Mouse (Mus musculus) megakaryocyte, adult 5-6 weeks (primary cell): ENCODE results near the gene Bcl2l2. TPM values are rescaled to one million over a fixed set of nuclear protein-coding genes. Genes with fewer than 3 reads are reported as not detected.

ENCODE experiments used
- ATAC-seq: 2 replicates; pipeline ENCODE4 v1.8.0; 2016; ENCODE audit warnings: mild to moderate bottlenecking, inconsistent platforms; ENCODE audit not compliant: poor library complexity, severe bottlenecking
- total RNA-seq, 2 experiments: library from RNA; stranded (forward) in 1 of 2; stranded (reverse) in 1 of 2; fragments of 153-499, 151-499 nt in 1 of 2; fragments of 221-1000, 200-1000 nt in 1 of 2; gene quantifications; 2 replicates each; pipeline versions ENCODE4 v1.2.3 to v1.2.4; 2015 to 2017

Gene Bcl2l2
- total RNA-seq, 2 experiments from 2014 or later = 2.1 to 4.4 TPM

GRCm38 (mm10) chr14:54935904-54936830, 53.0 kb downstream of the Bcl2l2 start, which contains the start of gene Cmtm5:
TSS of gene Cmtm5 (plus strand) at chr14:54936261.
- ATAC-seq = no peak

GRCm38 (mm10) chr14:54936831-54937160, 53.6 kb downstream of the Bcl2l2 start:
- ATAC-seq = no peak

- ATAC-seq = no peak
Measured at GRCm38 (mm10) chr14:54937361-54938182, 54.4 kb downstream of the Bcl2l2 start.

Other genes starting within 250 kb of the Bcl2l2 start
- gene Gm17606, start 242.4 kb upstream of the Bcl2l2 start, total RNA-seq (2015) = not detected in 2 replicates
- gene Gm17606, start 242.4 kb upstream of the Bcl2l2 start, total RNA-seq (2017) = not detected in 2 replicates
- 0.27 and 0.78 TPM in 2 replicates for gene Cdh24, start 242.0 kb upstream of the Bcl2l2 start, total RNA-seq (2015)
- gene Cdh24, start 242.0 kb upstream of the Bcl2l2 start, total RNA-seq (2017) = 0.51 and 0.57 TPM in 2 replicates
- 57.9 and 59.1 TPM in 2 replicates for gene 1700123O20Rik, start 197.2 kb upstream of the Bcl2l2 start, total RNA-seq (2015)
- gene 1700123O20Rik, start 197.2 kb upstream of the Bcl2l2 start, total RNA-seq (2017) = 34.3 and 34.8 TPM in 2 replicates
- gene Acin1, start 196.4 kb upstream of the Bcl2l2 start, total RNA-seq (2015) = 99.7 and 131 TPM in 2 replicates
- 173 and 223 TPM in 2 replicates for gene Acin1, start 196.4 kb upstream of the Bcl2l2 start, total RNA-seq (2017)
- 0.25 and 0.46 TPM in 2 replicates for gene Gm29776, start 184.5 kb upstream of the Bcl2l2 start, total RNA-seq (2015)
- gene Gm29776, start 184.5 kb upstream of the Bcl2l2 start, total RNA-seq (2017) = not detected in 2 replicates
- 24.4 and 26.0 TPM in 2 replicates for gene Cebpe, start 171.2 kb upstream of the Bcl2l2 start, total RNA-seq (2015)
- 41.9 and 52.8 TPM in 2 replicates for gene Cebpe, start 171.2 kb upstream of the Bcl2l2 start, total RNA-seq (2017)
- 9.1 and 14.3 TPM in 2 replicates for gene Slc7a8, start 101.4 kb upstream of the Bcl2l2 start, total RNA-seq (2015)
- 1.3 and 2.8 TPM in 2 replicates for gene Slc7a8, start 101.4 kb upstream of the Bcl2l2 start, total RNA-seq (2017)
- not detected in 2 replicates for gene Rnf212b, start 69.2 kb upstream of the Bcl2l2 start, total RNA-seq (2015)
- gene Rnf212b, start 69.2 kb upstream of the Bcl2l2 start, total RNA-seq (2017) = not detected in 2 replicates
- gene Homez, start 12.4 kb upstream of the Bcl2l2 start, total RNA-seq (2015) = 6.3 and 6.8 TPM in 2 replicates
- gene Homez, start 12.4 kb upstream of the Bcl2l2 start, total RNA-seq (2017) = 4.6 and 13.3 TPM in 2 replicates
- gene Ppp1r3e, start 5.8 kb upstream of the Bcl2l2 start, total RNA-seq (2015) = 9.8 and 11.9 TPM in 2 replicates
- 0.22 and 1.8 TPM in 2 replicates for gene Ppp1r3e, start 5.8 kb upstream of the Bcl2l2 start, total RNA-seq (2017)
- not detected in 2 replicates for gene Gm20521, start 64 bp downstream of the Bcl2l2 start, total RNA-seq (2015)
- not detected in 2 replicates for gene Gm20521, start 64 bp downstream of the Bcl2l2 start, total RNA-seq (2017)
- gene Pabpn1, start 9.1 kb downstream of the Bcl2l2 start, total RNA-seq (2015) = 48.9 and 67.2 TPM in 2 replicates
- gene Pabpn1, start 9.1 kb downstream of the Bcl2l2 start, total RNA-seq (2017) = 153 and 165 TPM in 2 replicates
- gene Slc22a17, start 29.8 kb downstream of the Bcl2l2 start, total RNA-seq (2015) = 0.11 and 0.56 TPM in 2 replicates
- 0.73 TPM in 1 of 2 replicates, not detected in the other for gene Slc22a17, start 29.8 kb downstream of the Bcl2l2 start, total RNA-seq (2017)
- not detected in 2 replicates for gene Efs, start 42.7 kb downstream of the Bcl2l2 start, total RNA-seq (2015)
- gene Efs, start 42.7 kb downstream of the Bcl2l2 start, total RNA-seq (2017) = not detected in 2 replicates
- not detected in 2 replicates for gene Il25, start 49.3 kb downstream of the Bcl2l2 start, total RNA-seq (2015)
- not detected in 2 replicates for gene Il25, start 49.3 kb downstream of the Bcl2l2 start, total RNA-seq (2017)
- gene Cmtm5, start 52.9 kb downstream of the Bcl2l2 start, total RNA-seq (2015) = not detected in 2 replicates
- not detected in 2 replicates for gene Cmtm5, start 52.9 kb downstream of the Bcl2l2 start, total RNA-seq (2017)
- gene Myh6, start 83.5 kb downstream of the Bcl2l2 start, total RNA-seq (2015) = not detected in 2 replicates
- not detected in 2 replicates for gene Myh6, start 83.5 kb downstream of the Bcl2l2 start, total RNA-seq (2017)
- not detected in 2 replicates for gene Gm17428, start 93.6 kb downstream of the Bcl2l2 start, total RNA-seq (2015)
- not detected in 2 replicates for gene Gm17428, start 93.6 kb downstream of the Bcl2l2 start, total RNA-seq (2017)
- not detected in 2 replicates for gene Myh7, start 111.2 kb downstream of the Bcl2l2 start, total RNA-seq (2015)
- gene Myh7, start 111.2 kb downstream of the Bcl2l2 start, total RNA-seq (2017) = not detected in 2 replicates
- gene Ngdn, start 132.1 kb downstream of the Bcl2l2 start, total RNA-seq (2015) = 56.1 and 56.9 TPM in 2 replicates
- gene Ngdn, start 132.1 kb downstream of the Bcl2l2 start, total RNA-seq (2017) = 32.9 and 52.7 TPM in 2 replicates
- gene Zfhx2, start 208.9 kb downstream of the Bcl2l2 start, total RNA-seq (2015) = 2.0 and 2.1 TPM in 2 replicates
- 1.1 and 1.3 TPM in 2 replicates for gene Zfhx2, start 208.9 kb downstream of the Bcl2l2 start, total RNA-seq (2017)
- 5.4 and 6.9 TPM in 2 replicates for gene Thtpa, start 211.4 kb downstream of the Bcl2l2 start, total RNA-seq (2015)
- 5.9 and 7.2 TPM in 2 replicates for gene Thtpa, start 211.4 kb downstream of the Bcl2l2 start, total RNA-seq (2017)
- 43.2 and 46.7 TPM in 2 replicates for gene Ap1g2, start 223.2 kb downstream of the Bcl2l2 start, total RNA-seq (2015)
- 11.8 and 18.3 TPM in 2 replicates for gene Ap1g2, start 223.2 kb downstream of the Bcl2l2 start, total RNA-seq (2017)
- gene Jph4, start 233.6 kb downstream of the Bcl2l2 start, total RNA-seq (2015) = not detected in 2 replicates
- not detected in 2 replicates for gene Jph4, start 233.6 kb downstream of the Bcl2l2 start, total RNA-seq (2017)